Mouse (Mus musculus) cerebellum, postnatal 36 days (tissue): Measurements from ENCODE around the gene Msi1.

ENCODE experiments used
- DNase-seq, 2 experiments: peaks; one replicate each; pipeline ENCODE4 v3.0.0; 2021 to 2022; ENCODE audit warnings: mixed read lengths in 2 of 2

The Msi1 gene

DNA sequence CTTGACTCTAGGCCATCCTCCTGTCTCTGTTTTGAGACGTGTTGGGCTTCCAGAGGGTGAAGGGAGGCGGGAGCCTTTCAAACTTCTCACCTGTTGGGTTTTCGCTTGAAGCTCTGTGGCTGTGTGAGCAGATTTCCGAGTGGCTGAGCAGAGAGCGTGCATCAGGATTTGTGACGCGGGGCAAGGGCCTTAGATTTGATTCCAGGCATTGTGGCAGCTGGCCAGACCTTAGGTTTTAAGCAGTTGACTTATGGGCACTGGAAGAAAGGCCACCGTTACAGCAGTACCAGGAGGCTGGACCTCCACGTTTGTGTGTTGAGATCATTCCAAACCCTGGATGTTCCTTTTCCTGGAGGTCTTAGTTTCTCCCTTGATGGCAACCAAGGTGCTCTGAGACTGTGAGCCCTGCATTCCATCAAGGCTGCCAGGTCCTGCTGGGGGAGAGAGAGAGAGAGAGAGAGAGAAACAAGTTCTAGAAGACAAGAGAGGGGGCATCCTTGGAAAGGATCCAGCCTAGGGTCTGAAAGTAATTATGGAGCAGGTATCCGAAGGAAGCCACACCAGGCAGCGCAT is 5.0 kb downstream of the Msi1 start:
- DNase-seq, result no peak

DNA sequence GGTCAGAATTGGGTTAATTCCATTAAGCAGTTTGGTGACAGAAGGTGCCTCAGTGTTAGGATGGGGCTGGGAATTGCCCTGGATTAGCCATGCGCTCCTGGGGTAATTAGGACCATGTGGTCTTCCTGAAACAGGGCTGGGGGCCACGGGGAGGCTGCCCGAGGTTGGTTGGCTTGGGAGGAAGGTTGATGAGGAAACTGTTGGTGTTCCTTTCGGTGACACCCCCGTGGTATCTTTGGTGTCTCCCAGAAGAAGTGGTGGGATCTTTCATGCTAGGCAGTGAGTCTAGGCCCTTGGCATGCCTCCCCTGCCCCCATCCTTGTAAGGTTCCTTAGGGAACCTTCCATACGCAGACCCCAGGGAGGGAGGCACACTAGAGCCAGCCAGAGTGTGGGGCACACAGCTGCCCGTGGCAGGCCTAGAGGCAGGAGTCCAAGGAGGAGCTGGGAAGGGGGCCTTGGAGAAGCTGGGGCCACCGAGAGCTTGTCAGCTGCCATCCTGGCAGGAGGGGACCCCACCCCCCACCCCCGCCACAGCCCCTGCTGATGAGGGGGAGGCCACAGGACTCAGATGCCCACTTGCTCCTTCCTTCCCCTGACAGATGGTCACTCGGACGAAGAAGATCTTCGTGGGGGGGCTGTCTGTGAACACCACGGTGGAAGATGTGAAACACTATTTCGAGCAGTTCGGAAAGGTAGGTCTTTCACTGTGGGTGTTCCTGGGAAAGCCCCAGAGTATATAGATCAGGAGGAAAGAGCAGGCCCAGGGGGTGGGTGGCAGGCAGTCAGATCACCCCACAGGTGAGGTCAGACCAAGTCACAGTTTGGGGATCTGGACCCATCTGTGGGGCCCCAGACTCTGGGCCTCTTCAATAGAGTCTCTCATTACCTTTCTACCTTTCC is 5.7 kb downstream of the Msi1 start:
- no peak for DNase-seq

DNA sequence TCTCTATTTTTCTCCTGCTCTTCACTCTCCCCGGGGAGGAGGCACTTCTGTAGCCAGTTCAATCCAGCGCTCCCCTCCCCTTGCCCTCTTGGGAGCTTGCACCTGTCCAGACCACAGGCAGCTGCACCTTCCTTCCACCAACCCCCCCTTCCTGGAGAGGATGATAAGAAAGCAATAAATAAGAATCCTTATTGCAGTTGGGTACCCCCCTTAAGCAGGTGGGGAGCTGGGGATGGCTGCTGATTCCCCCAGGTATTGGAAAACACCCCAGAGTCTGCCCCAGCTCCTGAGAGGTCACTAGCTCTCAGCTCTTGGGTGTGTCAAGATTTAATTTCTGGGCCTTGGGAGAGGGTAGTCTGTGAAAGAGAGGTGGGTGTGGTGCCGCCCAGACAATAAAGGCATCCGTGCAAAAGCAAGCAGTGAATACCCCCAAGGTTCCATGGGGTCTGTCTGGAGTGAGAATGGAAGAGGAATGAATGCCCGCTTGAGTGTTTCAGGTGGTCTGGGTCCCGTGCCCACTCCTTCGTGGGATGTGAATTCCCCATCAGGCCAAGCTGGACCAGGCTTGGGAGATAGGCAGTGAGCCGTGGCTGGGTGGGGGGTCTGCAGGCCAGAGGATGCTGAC is 6.5 kb downstream of the Msi1 start:
- no peak for DNase-seq

DNA sequence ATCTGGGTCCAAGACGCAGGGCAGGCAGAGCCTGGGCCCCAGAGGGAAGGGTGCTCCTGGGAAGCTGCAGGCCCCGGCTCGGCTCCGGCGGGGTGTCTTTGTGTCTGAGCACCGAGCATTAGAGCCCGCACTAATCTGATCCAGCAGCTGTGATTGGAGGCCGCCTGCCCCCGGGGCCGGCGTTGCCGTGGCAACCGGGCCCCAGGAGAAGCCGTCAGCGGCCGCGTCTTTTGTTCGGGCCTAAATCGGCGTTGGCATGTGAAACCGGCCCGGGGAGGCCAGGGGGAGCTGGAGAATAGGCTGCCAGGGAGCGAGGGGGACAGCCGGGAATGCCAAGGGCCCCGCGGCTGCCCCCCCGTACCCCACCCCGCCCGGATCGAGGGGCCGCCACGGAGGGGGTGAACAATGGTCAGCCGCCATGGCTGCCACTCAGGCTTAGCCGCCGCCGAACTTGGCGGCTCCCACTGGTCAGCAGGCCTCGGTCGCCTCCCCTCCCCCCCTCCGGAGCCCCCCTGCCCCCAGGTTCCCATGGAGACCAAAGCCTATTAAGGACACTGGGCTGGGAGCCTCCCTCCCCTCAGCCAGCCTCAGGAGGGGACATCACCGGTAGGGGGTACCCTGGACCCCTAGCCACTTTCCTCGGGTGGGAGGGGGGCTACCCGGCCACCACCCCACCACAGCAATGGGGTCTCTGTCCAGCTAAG is 7.2 kb downstream of the Msi1 start:
- DNase-seq, result peak; percentile 67 to 75

DNA sequence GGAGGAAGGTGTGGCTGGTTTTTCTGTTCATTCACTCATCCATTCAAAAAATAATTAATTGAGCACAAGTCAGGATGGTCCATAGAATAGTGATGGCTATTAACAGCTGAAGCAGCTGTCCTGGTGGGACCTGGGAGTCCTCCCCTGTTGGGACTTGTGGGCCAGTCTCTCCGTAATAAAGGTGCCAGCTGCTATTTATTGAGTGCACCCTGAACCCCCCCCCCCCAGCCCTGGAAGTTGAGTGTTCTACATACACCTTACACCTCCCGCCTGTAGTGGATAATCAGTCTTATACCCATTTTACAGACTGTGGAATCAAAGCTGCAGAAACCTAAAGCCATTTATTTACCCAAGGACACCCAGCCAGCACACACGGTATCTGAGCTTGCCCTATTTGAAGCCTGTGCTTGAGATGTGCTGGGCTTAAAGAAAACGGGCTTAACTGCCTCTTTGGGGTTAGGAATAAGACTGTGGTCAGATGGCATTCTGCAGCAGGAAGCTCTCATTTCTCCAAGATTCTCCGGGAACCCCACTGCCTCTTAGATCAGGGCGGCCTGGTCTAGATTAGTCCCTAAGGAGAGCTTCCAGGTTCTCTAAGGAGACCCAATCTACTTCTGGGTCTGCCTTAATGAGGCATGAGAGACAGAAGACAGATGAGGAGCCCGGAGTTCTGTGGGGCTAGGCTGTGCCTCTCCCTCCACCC is 8.0 kb downstream of the Msi1 start:
- DNase-seq, result no peak

DNA sequence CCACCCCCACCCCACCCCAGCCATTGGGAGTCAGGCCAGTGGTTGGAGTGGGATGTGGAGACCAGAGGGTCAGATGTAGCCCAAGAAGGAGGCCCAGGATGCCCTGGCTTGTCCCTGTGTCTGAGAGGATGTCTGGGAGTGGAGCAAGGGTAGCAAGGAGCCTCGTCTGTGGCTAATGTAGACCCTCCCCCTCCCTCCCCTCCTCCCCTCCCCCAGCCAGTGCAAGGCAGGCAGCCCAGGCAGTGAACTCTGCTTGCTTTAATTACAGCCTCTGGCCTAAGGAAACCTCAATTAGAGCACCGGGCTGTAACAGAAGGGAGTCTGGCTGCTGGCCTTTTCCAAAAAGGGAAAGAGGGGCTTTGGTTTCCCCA is 8.5 kb downstream of the Msi1 start:
- no peak for DNase-seq

DNA sequence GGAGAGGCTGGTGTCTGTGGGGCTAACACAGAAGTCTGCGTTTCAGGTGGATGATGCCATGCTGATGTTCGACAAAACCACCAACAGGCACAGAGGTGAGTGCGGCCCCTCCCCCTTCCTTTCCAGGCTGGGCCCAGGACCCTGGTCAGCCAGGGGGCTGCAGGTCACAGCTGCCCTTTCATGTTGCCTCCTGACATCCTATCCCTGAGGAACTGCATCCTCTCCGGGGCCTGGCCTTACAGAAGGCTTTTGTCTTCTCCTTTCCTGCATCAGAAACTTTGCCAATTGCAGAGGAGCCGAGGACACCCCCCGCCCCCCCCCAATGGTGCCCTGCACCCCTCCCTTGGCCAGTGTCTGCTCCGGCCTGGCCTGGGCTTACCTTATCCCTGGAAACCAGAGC is 9.3 kb downstream of the Msi1 start:
- no peak for DNase-seq

DNA sequence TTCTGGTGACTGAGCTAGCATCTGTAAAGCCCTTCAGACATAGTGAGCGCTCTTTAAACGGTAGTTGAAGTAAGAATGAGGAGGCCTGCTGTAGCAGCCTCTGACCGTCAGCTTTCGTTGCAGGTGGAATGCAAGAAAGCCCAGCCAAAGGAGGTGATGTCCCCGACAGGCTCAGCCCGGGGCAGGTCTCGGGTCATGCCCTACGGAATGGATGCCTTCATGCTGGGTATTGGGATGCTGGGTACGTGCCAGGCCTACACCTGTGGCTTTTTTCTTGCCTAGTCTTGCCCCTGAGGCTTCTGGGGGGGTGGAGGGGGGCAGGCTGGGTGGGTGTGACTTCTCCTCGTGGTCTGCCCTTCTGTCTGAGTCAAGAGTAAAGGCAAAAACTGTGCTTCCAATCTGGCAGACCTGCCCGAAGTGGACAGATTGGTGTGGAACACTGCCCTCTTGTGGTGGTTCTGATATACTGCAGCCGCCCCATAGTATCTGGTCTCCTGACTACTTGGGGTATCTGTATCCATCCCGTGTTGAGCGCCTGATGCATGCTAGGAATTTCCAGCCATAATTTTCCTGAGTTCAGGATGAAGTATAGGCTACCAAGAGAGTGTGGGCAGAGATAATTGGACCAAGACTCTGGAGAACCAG is 11.9 kb downstream of the Msi1 start:
- peak; percentile 81 to 85 for DNase-seq

DNA sequence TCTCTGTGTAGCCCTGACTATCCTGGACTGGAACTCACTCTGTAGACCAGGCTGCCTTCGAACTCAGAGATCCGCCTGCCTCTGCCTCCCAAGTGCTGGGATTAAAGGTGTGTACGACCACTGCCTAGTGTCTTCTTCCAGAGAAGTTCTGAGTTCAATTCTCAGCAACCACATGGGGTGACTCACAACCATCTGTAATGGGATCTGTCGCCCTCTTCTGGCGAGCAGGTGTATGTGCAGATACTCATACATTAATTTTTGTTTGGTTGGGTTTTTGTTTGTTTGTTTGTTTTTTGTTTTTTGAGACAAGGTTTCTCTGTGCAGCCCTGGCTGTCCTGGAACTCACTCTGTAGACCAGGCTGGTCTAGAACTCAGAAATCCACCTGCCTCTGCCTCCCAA is 13.3 kb downstream of the Msi1 start:
- DNase-seq, result peak in 1 of 2 experiments; percentile 28

DNA sequence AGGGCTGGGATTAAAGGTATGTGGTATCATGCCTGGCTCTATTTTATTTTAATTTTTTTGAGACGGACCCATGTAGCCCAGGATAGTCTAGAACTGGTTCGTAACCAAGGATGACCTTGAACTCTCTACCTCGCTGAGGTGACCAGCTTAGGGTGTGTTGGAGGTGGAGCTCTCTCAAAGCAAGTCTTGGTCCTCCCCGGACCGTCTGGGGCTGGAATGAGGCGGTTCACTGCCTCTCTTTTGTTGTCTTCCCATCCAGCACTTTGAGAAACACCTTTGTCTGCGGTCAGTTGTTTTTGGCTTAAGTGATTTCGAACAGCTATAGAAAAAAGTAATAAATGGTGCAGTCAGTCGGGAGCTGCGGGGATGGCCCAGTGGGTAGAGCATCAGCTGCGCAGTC is 14.7 kb downstream of the Msi1 start:
- no peak for DNase-seq

DNA sequence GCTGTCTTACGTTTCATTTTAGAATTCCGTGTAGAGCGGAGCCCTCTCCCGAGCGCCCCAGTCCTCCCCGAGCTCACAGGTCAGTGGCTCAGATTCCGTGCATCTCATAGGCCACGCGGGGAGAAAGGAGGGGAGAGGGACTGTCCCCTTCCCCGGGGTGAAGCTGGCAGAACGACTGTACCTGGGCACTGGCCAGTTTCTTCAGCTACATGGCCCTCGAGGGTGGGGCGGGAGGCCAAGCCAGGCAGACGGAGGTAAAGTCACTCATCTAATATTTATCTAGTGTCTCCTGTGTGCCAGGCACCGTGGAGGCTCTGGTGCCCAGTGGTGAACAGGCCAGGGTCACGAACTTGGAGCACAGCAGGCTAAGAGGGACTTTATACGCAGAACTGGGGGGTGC is 17.7 kb downstream of the Msi1 start:
- DNase-seq, result no peak

DNA sequence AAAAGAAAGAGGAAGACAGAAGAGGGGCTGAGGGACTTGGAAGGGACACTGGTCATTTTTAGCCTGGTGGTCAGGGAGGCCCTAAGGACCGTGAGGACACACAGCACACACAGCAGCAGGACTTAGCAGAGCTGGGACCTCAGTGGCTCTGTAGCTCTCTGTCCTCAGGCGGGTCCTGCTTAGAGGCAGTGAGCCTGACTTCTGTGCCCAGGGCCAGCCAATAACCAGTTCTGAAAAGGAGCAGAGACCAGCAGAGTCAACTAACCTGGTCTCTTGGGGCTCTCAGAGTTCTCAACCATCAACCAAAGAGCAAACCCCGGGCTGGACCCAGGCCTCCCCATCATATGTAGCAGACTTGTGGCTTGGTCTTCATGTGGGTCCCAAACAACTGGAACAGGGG is 19.8 kb downstream of the Msi1 start:
- no peak for DNase-seq

DNA sequence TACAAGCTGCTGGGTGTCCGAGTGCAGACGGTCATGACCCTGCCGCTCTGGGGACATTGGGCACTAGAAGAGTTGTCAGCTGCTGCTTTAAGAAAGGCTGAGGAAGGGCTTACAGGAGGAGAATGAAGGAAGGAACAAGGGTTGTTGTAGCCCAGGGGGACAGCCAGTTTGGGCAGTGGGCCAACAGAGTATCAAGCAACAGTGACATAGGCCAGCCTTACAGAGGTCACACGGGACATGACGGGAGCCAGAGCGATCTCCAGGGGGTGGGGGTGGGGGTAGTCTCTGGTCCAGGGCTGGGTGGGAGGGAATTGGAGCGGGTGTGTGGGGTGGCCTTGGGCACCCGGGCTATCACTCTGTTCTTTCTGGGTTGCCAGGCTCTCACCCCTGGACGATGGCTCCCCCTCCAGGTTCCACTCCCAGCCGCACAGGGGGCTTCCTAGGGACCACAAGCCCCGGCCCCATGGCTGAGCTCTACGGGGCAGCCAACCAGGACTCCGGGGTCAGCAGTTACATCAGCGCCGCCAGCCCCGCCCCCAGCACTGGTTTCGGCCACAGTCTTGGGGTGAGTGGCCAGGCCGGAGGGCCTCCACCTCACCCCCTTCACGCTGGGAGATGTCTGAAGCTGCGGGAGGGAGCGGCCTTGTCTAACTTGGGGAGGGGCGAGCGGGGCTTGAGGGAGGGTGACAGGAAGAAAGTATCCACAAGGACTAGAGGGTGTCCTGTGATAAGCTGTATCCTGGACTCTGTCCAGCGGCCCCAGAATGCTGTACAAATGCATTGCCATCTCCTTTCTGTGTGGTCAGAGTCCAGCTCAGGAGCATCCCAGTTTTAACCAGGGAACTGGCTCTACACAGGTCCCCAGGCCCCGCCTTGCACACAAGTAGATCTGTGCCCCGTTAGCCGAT is 21.3 kb downstream of the Msi1 start:
- no peak for DNase-seq

DNA sequence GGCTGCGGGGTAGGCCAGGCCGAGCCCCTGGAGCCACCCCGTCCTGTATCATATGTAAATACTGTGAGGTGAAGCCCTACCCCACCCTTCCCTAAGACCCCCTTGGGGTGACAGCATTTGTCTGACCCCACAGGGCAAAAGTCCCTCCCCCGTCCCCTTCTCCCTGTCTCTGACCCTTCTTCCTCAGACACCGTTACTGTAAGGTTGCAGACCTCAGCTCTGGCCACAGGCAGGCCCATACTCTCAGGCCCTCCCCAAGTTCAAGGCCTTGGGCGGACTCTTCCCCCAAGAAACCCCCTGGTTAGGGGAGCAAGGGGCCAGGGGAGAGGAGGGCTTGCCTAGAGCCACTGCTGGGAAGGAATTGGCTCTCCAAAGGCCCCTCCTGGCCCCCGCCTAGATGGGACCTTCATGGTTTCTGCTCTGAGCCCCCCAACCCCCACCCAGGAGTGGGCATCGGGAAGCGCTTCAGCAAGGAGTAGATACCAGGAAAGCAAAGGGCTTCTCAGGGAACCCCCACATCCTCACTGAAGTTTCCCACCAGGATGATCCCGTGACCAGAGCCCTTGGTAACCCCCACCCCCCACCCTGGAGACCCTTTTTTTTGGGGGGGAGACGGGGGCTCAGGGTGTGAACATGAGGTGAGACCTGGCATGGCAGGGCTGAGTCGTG is 25.2 kb downstream of the Msi1 start:
- no peak for DNase-seq

DNA sequence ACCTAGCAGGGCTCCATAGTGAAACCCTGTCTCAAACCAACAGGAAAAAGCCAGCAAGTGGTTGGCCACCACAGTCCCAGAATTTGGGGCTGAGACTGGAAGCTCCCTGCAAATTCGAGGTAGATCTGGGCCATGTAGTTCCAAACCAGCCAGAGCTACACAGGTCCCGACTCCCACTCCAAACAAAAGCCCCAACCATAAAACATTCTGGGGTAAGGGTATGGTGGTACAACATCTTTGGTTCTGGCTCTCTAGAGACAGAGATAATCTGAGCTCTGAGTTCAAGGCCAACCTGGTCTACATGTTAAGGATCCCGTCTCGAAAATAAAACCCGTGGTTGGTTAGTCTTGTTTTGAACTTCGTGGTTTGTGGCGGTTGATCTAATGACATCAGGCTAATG is 26.4 kb downstream of the Msi1 start:
- DNase-seq, result no peak

DNA sequence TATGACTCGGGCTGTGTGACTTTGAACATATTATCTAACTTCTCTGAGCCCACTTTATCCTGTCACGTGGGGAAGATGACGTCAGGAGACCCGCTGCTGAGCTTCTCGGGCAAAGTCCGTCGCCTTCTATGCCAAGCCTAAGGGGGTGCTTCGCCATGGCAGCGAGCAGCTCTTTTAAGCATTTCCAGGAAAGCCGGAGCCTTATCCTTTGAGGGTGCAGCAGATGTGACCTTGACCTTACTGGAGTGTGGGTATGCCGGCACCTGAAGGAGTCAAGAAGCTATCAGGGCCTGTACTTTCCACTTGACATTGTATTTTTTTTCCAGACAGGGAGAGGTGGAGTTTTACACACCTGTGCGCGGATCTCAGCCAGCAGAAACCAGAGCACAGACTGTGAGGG is 29.5 kb downstream of the Msi1 start:
- no peak for DNase-seq

DNA sequence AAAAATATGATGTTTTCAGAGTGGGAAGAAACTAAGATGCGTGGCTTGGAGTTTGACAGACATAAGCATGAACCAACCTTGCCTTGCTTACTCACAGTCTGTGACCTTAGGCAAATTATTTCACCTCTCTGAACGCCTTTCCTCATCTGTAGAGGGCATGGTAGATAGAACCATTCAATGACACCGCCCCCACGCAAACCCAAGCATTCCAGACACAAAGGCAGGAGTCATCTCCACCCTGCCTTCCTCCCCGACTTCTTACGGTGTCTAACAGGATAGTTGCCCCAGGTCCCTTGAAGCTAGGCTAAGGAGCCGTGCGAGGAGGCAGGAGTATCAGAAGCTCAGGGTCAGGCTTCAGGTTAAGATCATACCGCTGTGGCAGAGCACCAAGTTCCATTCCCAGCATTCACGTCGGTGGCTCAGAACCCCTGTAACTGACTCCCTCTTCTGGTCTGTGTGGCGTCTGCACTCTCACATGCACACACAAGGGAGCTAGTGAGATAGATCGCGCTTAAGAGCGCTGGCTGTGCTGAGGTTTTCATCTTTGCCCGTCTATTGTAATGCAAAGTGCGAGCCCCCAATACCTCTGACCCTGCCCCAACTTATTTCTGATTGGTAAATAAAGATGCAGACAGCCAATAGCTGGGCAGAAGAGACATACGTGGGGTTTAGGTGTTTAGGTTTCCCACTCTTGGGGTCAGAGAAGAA is 35.2 kb downstream of the Msi1 start:
- no peak for DNase-seq

DNA sequence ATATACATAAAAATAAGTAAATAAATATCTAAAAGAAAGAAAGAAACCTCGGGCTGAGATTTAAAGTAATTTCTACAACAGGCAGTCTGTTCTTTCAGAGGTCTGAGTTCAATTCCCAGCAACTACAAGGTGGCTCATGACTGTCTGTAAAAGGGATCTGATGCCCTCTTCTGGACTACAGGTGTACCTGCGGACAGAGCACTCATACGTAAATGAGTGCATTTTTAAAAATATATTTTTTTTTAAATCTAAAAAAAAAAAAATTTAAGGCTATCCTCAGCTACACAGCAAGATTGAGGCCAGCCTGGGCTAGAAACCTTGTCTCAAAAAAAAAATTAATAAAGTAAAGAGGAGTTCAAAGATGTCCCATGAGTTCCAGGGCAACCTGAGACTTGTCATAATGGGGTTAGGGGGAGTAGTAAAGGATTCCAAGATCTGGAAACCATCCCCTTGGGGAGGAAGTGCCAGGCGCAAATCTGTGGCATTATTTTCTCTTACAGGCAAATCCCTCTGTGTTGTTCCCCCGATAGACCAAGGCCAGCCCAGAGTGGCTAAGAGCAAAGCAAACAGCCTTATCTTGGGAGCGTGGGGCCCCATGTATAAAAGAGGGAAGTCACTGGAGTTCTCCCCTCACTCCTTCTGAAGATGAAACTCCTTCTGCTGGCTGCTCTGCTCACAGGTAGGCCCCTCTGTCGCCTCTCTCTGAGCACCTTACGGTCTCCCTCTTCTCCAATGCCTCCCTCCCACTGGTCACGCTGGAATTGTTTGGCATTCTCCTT is 36.4 kb downstream of the Msi1 start, which contains the start of gene Pla2g1b:
TSS of gene Pla2g1b (plus strand) at position 621 of the 779 bp plus-strand sequence.
- no peak for DNase-seq

DNA sequence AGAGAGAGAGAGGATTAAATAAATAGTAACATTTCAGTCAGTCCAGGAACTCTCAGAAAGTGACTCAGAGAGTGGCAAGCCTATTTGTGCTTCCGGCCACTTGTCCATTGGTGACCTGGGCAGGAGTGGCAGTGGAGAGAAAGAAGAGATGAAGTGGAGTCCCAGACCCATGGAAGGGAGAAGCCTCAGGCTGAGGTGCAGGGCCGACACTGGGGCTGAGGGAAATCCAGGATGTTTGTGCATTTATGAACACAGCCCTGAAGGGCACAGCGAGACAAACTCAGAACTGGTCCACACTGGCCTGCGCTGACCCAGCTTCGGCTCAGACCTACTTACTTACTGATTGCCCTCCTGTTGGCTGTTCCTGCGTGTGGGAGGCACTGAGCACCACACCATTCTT is 40.4 kb downstream of the Msi1 start:
- DNase-seq, result no peak
